Mouse (Mus musculus) hindbrain, embryonic 11.5 days (tissue): ENCODE measurements at regions not wholly inside any gene's neighbourhood (a gene's known extent, or its start where the extent isn't known, plus 50 kb on each side); places are given as distances from the start of the nearest gene placed in this dataset.
A peak's percentile ranks its signal among the peaks of the same experiment; 100 is the strongest.

Source experiments
- ATAC-seq: fragments of 200-750 bp; cut with Nextera tagmentation; 2 replicates; pipeline ENCODE4 v1.8.0; 2017; ENCODE audit warnings: mild to moderate bottlenecking, moderate TSS enrichment, moderate library complexity; ENCODE audit not compliant: low FRiP score
- DNase-seq: peaks from one replicate; pipeline ENCODE4 v3.0.0-alpha.2; 2015; ENCODE audit warnings: low spot score
- H3K27ac ChIP-seq: fragments of 300-500 bp; sonication (generic); 2 replicates; pipeline ENCODE4 v1.5.1; 2014; ENCODE audit warnings: mild to moderate bottlenecking, low read depth, low read length
- H3K27me3 ChIP-seq: fragments of 300-500 bp; sonication (generic); 2 replicates; pipeline ENCODE4 v1.6.1; 2014; ENCODE audit warnings: mild to moderate bottlenecking, low read length, moderate library complexity, mixed read lengths; ENCODE audit not compliant: control insufficient read depth, insufficient read depth
- H3K36me3 ChIP-seq: fragments of 300-500 bp; sonication (generic); 2 replicates; pipeline ENCODE4 v1.6.1; 2014; ENCODE audit warnings: mild to moderate bottlenecking, low read length, moderate library complexity, mixed read lengths; ENCODE audit not compliant: control insufficient read depth, insufficient read depth
- H3K4me1 ChIP-seq: fragments of 300-500 bp; sonication (generic); replicated peaks from 2 replicates; pipeline ENCODE4 v1.6.1; 2014; ENCODE audit warnings: low read length, mixed read lengths; ENCODE audit not compliant: control insufficient read depth, insufficient read depth
- H3K4me2 ChIP-seq: fragments of 300-500 bp; sonication (generic); replicated peaks from 2 replicates; pipeline ENCODE4 v1.6.1; 2014; ENCODE audit warnings: mild to moderate bottlenecking, low read depth, low read length
- H3K4me3 ChIP-seq: fragments of 300-500 bp; sonication (generic); 2 replicates; pipeline ENCODE4 v1.5.1; 2014; ENCODE audit warnings: low read depth, low read length
- H3K9ac ChIP-seq: fragments of 300-500 bp; sonication (generic); 2 replicates; pipeline ENCODE4 v1.6.1; 2014; ENCODE audit warnings: low read depth, low read length
- H3K9me3 ChIP-seq: fragments of 300-500 bp; sonication (generic); 2 replicates; pipeline ENCODE4 v1.6.1; 2016; ENCODE audit warnings: low read length; ENCODE audit not compliant: control insufficient read depth
- WGBS: fragments of 180-500 bp; shearing (Covaris S2); extraction: QIAGEN DNeasy Blood & Tissue Kit; methylation state at CpG from one replicate; pipeline ENCODE4 v1.1.7; 2014; 5-methylcytosine and 5-hydroxymethylcytosine counted together

- no peak overlapping the region for H3K9ac ChIP-seq
- no peaks in the 10 kb centered on the region for H3K36me3 ChIP-seq
- peaks cover 81% of the 10 kb centered on the region for H3K27me3 ChIP-seq
- no peak overlapping the region for H3K27ac ChIP-seq
- WGBS: under 1% methylated on average over 52 of the region's 55 CpGs
- H3K4me2 ChIP-seq: peak overlapping the region; percentile 65
- H3K4me3 ChIP-seq: peak overlapping the region; percentile 29
- no peaks in the 10 kb centered on the region for H3K9me3 ChIP-seq
- 0 out of 2 replicates have a peak, but pooled peaks have one; percentile 17 for ATAC-seq
- peak; percentile 65 for DNase-seq
- peaks cover 8% of the 10 kb centered on the region for H3K4me1 ChIP-seq
Observed at GRCm38 (mm10) chr2:94241301-94242050, 83.7 kb upstream of the Hsd17b12 start.

- peak overlapping the region; percentile 29 for H3K4me3 ChIP-seq
- H3K4me2 ChIP-seq: peak overlapping the region; percentile 65; the same call in 1 of the 2 replicates
- H3K27me3 ChIP-seq: peaks cover 72% of the 10 kb centered on the region
- H3K4me1 ChIP-seq: peaks cover 8% of the 10 kb centered on the region
- no peak for ATAC-seq
- peak; percentile 45 for DNase-seq
- H3K27ac ChIP-seq: no peak overlapping the region
- WGBS: 2% methylated on average over 17 of the region's 17 CpGs
- no peaks in the 10 kb centered on the region for H3K36me3 ChIP-seq
- H3K9ac ChIP-seq: no peak overlapping the region
- no peaks in the 10 kb centered on the region for H3K9me3 ChIP-seq
Observed at GRCm38 (mm10) chr2:94240411-94240810, 82.6 kb upstream of the Hsd17b12 start.

GRCm38 (mm10) chr2:94239573-94239972, 81.8 kb upstream of the Hsd17b12 start:
- WGBS: 13% methylated on average over 9 of the region's 9 CpGs
- H3K27me3 ChIP-seq: peaks cover 65% of the 10 kb centered on the region
- H3K4me2 ChIP-seq: no peak overlapping the region
- H3K9ac ChIP-seq: no peak overlapping the region
- no peaks in the 10 kb centered on the region for H3K36me3 ChIP-seq
- H3K9me3 ChIP-seq: no peaks in the 10 kb centered on the region
- no peak for ATAC-seq
- H3K4me3 ChIP-seq: no peak overlapping the region
- no peak overlapping the region for H3K27ac ChIP-seq
- DNase-seq: peak; percentile 25
- H3K4me1 ChIP-seq: peaks cover 8% of the 10 kb centered on the region

- Histone ChIP-seq H3K4me1 (peaks cover 2% of the 10 kb centered on the region), H3K27me3 (peaks cover 34% of the 10 kb centered on the region), H3K4me2 (no peak overlapping the region), H3K36me3 (no peaks in the 10 kb centered on the region), H3K4me3 (no peak overlapping the region), H3K9ac (no peak overlapping the region), H3K27ac (no peak overlapping the region), H3K9me3 (no peaks in the 10 kb centered on the region)
- ATAC-seq: no peak
- no peak for DNase-seq
- 62% methylated on average over 3 of the region's 3 CpGs for WGBS
Observed at GRCm38 (mm10) chr2:94236479-94236878, 78.7 kb upstream of the Hsd17b12 start.

DNA sequence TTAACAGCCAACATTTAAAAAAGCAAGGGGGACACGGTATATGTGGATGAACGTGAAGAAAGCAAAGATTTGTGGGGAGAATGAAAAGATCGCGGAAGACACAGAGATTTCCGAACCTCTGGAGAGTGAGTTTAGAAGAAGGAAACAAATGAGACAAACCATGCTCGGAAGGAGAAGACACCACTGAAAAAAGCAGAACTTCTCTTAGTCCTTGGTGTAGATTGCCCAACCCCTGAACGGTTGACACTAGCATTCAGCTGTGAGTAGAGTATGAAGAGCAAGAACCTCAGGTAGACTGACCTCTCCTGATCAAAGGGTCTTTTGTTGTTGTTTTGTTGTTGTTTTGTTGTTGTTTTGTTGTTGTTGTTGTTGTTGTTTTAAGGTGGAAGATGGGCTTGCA, 75.8 kb upstream of the Hsd17b12 start:
- no peaks in the 10 kb centered on the region for H3K9me3 ChIP-seq
- no peaks in the 10 kb centered on the region for H3K4me1 ChIP-seq
- ATAC-seq (no peak), DNase-seq (no peak)
- no peak overlapping the region for H3K4me2 ChIP-seq
- no peak overlapping the region for H3K9ac ChIP-seq
- H3K4me3 ChIP-seq: no peak overlapping the region
- WGBS: 91% methylated on average over 7 of the region's 7 CpGs
- peaks cover 7% of the 10 kb centered on the region for H3K27me3 ChIP-seq
- no peak overlapping the region for H3K27ac ChIP-seq
- no peaks in the 10 kb centered on the region for H3K36me3 ChIP-seq

DNA sequence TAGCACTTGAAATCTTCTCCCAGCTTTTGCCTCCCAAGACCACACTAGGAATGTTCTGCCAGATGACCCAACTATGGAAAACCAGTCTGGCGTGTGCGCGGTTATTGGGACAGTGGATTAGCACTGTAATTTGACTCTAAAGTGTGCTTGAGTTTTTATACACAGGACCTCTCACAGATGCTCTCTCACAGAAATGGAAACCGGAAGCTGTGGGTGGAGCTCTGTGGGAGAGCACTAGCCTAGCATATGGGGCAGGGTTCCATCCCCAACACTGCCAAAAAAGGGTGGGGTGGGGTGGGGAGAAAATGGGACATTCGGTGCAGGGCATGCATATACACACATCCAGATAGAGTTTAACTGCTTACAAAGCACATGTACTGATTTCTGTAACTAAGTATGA, 61.7 kb upstream of the Hsd17b12 start:
- no peak for ATAC-seq

GRCm38 (mm10) chr2:94217481-94217880, 59.7 kb upstream of the Hsd17b12 start:
- Histone ChIP-seq H3K9ac (no peak overlapping the region), H3K4me2 (no peak overlapping the region), H3K36me3 (no peaks in the 10 kb centered on the region), H3K27me3 (no peaks in the 10 kb centered on the region), H3K9me3 (no peaks in the 10 kb centered on the region), H3K4me3 (no peak overlapping the region), H3K4me1 (no peaks in the 10 kb centered on the region), H3K27ac (no peak overlapping the region)
- DNase-seq: no peak
- no peak for ATAC-seq
- 91% methylated on average over 3 of the region's 3 CpGs for WGBS

More for the DNA sequence above, 61.7 kb upstream of the Hsd17b12 start:
- Histone ChIP-seq H3K4me3 (no peak overlapping the region), H3K4me1 (no peaks in the 10 kb centered on the region), H3K9me3 (no peaks in the 10 kb centered on the region), H3K36me3 (no peaks in the 10 kb centered on the region), H3K27ac (no peak overlapping the region), H3K9ac (no peak overlapping the region), H3K4me2 (no peak overlapping the region), H3K27me3 (no peaks in the 10 kb centered on the region)
- 80% methylated on average over 5 of the region's 5 CpGs for WGBS
- DNase-seq: no peak

DNA sequence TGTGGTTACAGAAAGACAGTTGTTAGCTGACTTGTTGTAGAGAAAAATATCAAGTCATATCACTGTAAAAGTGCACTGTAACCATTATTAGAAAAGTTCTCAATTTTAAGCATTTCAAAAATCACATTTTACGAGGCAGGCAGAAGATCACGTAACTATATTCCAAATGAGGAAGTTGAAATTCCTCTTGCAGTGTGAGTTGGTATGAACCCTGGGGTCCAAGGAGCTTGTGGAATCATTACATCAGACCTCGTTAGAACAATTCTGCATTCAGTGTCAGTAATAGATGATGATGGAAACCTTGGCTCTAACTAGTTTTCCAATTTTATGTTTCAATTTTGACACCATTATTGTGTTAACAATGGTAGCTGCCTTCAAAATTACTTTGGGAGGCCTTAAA, 57.7 kb upstream of the Hsd17b12 start:
- no peaks in the 10 kb centered on the region for H3K36me3 ChIP-seq
- no peak overlapping the region for H3K4me2 ChIP-seq
- no peak for DNase-seq
- H3K9me3 ChIP-seq: no peaks in the 10 kb centered on the region
- H3K4me3 ChIP-seq: no peak overlapping the region
- 85% methylated on average over 3 of the region's 3 CpGs for WGBS
- ATAC-seq: no peak
- no peaks in the 10 kb centered on the region for H3K27me3 ChIP-seq
- H3K27ac ChIP-seq: no peak overlapping the region
- no peaks in the 10 kb centered on the region for H3K4me1 ChIP-seq
- no peak overlapping the region for H3K9ac ChIP-seq
